Mouse (Mus musculus): ENCODE measurements around the gene Abhd17c.

GRCm38 (mm10) chr7:84152374-84152773, 681 bp upstream of the Abhd17c start:
- TF ChIP-seq EP300 (IDR thresholded peaks at IDR 0.05; ENCODE audit: low read length) = no peak
- no peak for TF ChIP-seq MXI1 (IDR thresholded peaks at IDR 0.05; ENCODE audit: low read depth, low read length)
- TF ChIP-seq POLR2A (IDR thresholded peaks at IDR 0.05; ENCODE audit: low read depth, low read length) = no peak
- TF ChIP-seq JUND (conservative IDR thresholded peaks at IDR 0.05; ENCODE audit: low read depth, low read length) = no peak
- no peak for TF ChIP-seq MAZ (IDR thresholded peaks at IDR 0.05; ENCODE audit: low read depth, low read length)
- no peak for TF ChIP-seq CTCF (conservative IDR thresholded peaks at IDR 0.05 in 1 of 2, IDR thresholded peaks at IDR 0.05 in 1 of 2; ENCODE audit: low read depth in 2 of 2, low read length in 2 of 2)
- TF ChIP-seq ZC3H11A (IDR thresholded peaks at IDR 0.05; ENCODE audit: low read depth, low read length) = no peak
- TF ChIP-seq POLR2AphosphoS2 (IDR thresholded peaks at IDR 0.05; ENCODE audit: low read depth, low read length) = no peak
